Mouse (Mus musculus) megakaryocyte-erythroid progenitor cell, adult 5-6 weeks (primary cell): ENCODE data around the gene Cd47. TPM values are rescaled to one million over a fixed set of nuclear protein-coding genes. Genes with fewer than 3 reads are reported as not detected.

ENCODE experiments used
- ATAC-seq: replicated peaks from 2 replicates; pipeline ENCODE4 v1.8.0; 2016; ENCODE audit warnings: mild to moderate bottlenecking, inconsistent platforms; ENCODE audit not compliant: severe bottlenecking, poor library complexity, low FRiP score, low TSS enrichment
- total RNA-seq, 2 experiments: library from RNA; stranded (forward) in 1 of 2; stranded (reverse) in 1 of 2; fragments of 200-1000, 215-1000 nt in 1 of 2; fragments of >200 nt in 1 of 2; fragmentation: Nextera tagmentation in 1 of 2; gene quantifications; 2 replicates each; pipeline ENCODE4 v1.2.3; 2014 to 2017

Cd47 gene
- total RNA-seq, 2 experiments from 2014 or later, result 180 to 252 TPM

- no peak for ATAC-seq
Measured at GRCm38 (mm10) chr16:49783369-49783768, 17.0 kb upstream of the Cd47 start.

GRCm38 (mm10) chr16:49786116-49786515 is 14.2 kb upstream of the Cd47 start:
- no peak for ATAC-seq

GRCm38 (mm10) chr16:49787714-49788113 is 12.6 kb upstream of the Cd47 start:
- ATAC-seq, result no peak

- peak; percentile 38 for ATAC-seq
Measured at GRCm38 (mm10) chr16:49790575-49791465, 9.5 kb upstream of the Cd47 start.

- peak; percentile 69 for ATAC-seq
Measured at GRCm38 (mm10) chr16:49792446-49792878, 7.9 kb upstream of the Cd47 start.

GRCm38 (mm10) chr16:49793596-49793995 is 6.7 kb upstream of the Cd47 start:
- ATAC-seq, result no peak

- ATAC-seq, result no peak
Measured at GRCm38 (mm10) chr16:49796271-49796670, 4.1 kb upstream of the Cd47 start.

- no peak for ATAC-seq
Measured at GRCm38 (mm10) chr16:49796954-49797353, 3.4 kb upstream of the Cd47 start.

GRCm38 (mm10) chr16:49798790-49799189 is 1.5 kb upstream of the Cd47 start:
- ATAC-seq, result no peak

GRCm38 (mm10) chr16:49800996-49801395 is 663 bp downstream of the Cd47 start:
- ATAC-seq, result no peak

GRCm38 (mm10) chr16:49801399-49801798 is 1.1 kb downstream of the Cd47 start:
- no peak for ATAC-seq

- no peak for ATAC-seq
Measured at GRCm38 (mm10) chr16:49802993-49803392, 2.7 kb downstream of the Cd47 start.

GRCm38 (mm10) chr16:49803932-49804461 is 3.7 kb downstream of the Cd47 start:
- ATAC-seq, result no peak

- no peak; the same call in 1 of the 2 replicates for ATAC-seq
Measured at GRCm38 (mm10) chr16:49806920-49807319, 6.6 kb downstream of the Cd47 start.

- peak; percentile 89 for ATAC-seq
Measured at GRCm38 (mm10) chr16:49807419-49807841, 7.1 kb downstream of the Cd47 start.

- ATAC-seq, result no peak
Measured at GRCm38 (mm10) chr16:49807862-49808430, 7.6 kb downstream of the Cd47 start.

GRCm38 (mm10) chr16:49811897-49812296 is 11.6 kb downstream of the Cd47 start:
- ATAC-seq, result no peak

- ATAC-seq, result no peak
Measured at GRCm38 (mm10) chr16:49812821-49813616, 12.7 kb downstream of the Cd47 start.

GRCm38 (mm10) chr16:49814419-49814818 is 14.1 kb downstream of the Cd47 start:
- no peak for ATAC-seq

GRCm38 (mm10) chr16:49816889-49817288 is 16.6 kb downstream of the Cd47 start:
- no peak for ATAC-seq
